ENCODE assay signal across 15 mouse cellular contexts in the genomic region with DNA sequence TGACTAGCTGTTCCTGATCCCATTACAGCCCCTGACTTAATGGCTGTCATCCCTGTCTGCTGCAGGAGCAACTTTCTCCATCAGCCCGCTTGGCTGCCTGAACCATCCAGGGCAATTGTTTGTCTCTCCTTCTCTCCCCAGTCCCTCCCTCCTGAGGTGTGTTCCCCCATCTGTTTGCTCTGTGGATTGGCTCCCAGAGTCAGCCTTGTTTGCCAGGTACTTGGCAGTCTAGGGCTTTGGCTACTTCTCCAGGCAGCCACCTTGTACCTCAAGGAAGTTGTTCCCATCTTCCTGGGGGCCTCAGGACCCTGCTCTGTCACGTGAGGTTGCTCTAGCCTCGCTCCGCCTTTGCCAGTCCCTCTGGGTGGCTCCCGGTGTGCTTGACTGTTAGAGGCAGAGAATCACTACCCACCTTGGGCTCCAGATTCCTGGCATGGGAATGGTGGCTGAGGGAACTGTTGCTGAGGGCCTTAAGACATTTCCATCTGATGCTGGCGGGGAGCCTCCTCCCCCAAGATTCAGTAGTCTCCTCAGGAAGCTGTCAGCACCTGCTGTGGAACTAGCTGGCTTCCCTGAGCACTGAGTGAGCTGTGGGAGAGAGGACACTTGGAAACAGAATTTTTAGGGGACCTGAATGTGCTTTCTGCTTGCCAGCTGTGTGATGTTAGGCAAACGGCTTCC. TPM values are rescaled to one million over a fixed set of nuclear protein-coding genes. Genes with fewer than 3 reads are reported as not detected.
DNase-seq lines count a peak whose midpoint lies in the region; ATAC-seq and TF ChIP-seq lines count a peak whose summit lies in the region.
"Had no signal": no experiment of that assay in that cellular context is flagged by ENCODE, and none has a peak within 500 bp of the region (broad histone marks: within the 10 kb centered on the region; RNA-seq: fewer than 3 reads in every experiment).

No protein-coding gene starts in this region.

- peak; percentile 23 for DNase-seq in brain, embryonic 14.5 days (ENCODE audit: low read depth)
- peak; percentile 63 for DNase-seq in cerebellum, adult 8-10 months
- DNase-seq in lung, postnatal 10 days: peak; percentile 20
- no peak for DNase-seq in thymus, postnatal 10 days (ENCODE audit: low spot score in 2 of 2)
- DNase-seq in layer of hippocampus, postnatal 14 days (ENCODE audit: low spot score in 2 of 2): no peak
- DNase-seq: gastrocnemius, adult 2 months; liver, embryonic 13.5 days; thymus, postnatal 36 days had no signal

- 38% methylated on average over 7 of the region's 7 CpGs for WGBS in intestine, embryonic 15.5 days
- WGBS in intestine, postnatal 0 days: 42% methylated on average over 7 of the region's 7 CpGs

- H3K36me3 ChIP-seq in intestine, embryonic 15.5 days: 0 out of 2 replicates have a peak, but pooled peaks cover 4% of the 10 kb centered on the region
- peaks cover 15% of the 10 kb centered on the region; the same call in 1 of the 2 replicates for H3K36me3 ChIP-seq in intestine, postnatal 0 days (ENCODE audit: control insufficient read depth, insufficient read depth)

- H3K27me3 ChIP-seq in intestine, embryonic 15.5 days (replicated peaks): no peaks in the 10 kb centered on the region
- H3K27me3 ChIP-seq in intestine, postnatal 0 days (replicated peaks; ENCODE audit: control insufficient read depth, insufficient read depth, low read length): no peaks in the 10 kb centered on the region
- H3K27me3 ChIP-seq: hindbrain, embryonic 15.5 days; kidney, embryonic 15.5 days; liver, embryonic 13.5 days; Patski had no signal

- no peak overlapping the region for H3K9ac ChIP-seq in intestine, embryonic 15.5 days
- H3K9ac ChIP-seq in intestine, postnatal 0 days (ENCODE audit: low read depth, low read length): no peak overlapping the region
- H3K9ac ChIP-seq: hindbrain, embryonic 15.5 days; kidney, embryonic 15.5 days; liver, embryonic 13.5 days had no signal

- H3K4me3 ChIP-seq in intestine, embryonic 15.5 days (replicated peaks): no peak overlapping the region
- H3K4me3 ChIP-seq in intestine, postnatal 0 days (ENCODE audit: low read depth, low read length): no peak overlapping the region
- H3K4me3 ChIP-seq: gastrocnemius, adult 2 months; hindbrain, embryonic 15.5 days; kidney, embryonic 15.5 days; liver, embryonic 13.5 days had no signal

- H3K27ac ChIP-seq in intestine, embryonic 15.5 days: no peak overlapping the region
- H3K27ac ChIP-seq in intestine, postnatal 0 days (ENCODE audit: low read depth, low read length): no peak overlapping the region
- H3K27ac ChIP-seq: hindbrain, embryonic 15.5 days; kidney, embryonic 15.5 days; liver, embryonic 13.5 days had no signal

- H3K4me1 ChIP-seq in intestine, embryonic 15.5 days (replicated peaks): no peaks in the 10 kb centered on the region
- H3K4me1 ChIP-seq in intestine, postnatal 0 days (replicated peaks; ENCODE audit: control insufficient read depth, insufficient read depth, low read length): no peaks in the 10 kb centered on the region

- no peak for TF ChIP-seq CTCF in intestine, postnatal 0 days (IDR thresholded peaks at IDR 0.05; ENCODE audit: low read depth)
- TF ChIP-seq CTCF in brain, embryonic 14.5 days (IDR thresholded peaks at IDR 0.05; ENCODE audit: borderline replicate concordance, extremely low read depth, insufficient read depth, insufficient read length): no peak

- H3K4me2 ChIP-seq in intestine, embryonic 15.5 days (replicated peaks): no peak overlapping the region
- no peak overlapping the region for H3K4me2 ChIP-seq in intestine, postnatal 0 days (replicated peaks; ENCODE audit: low read depth)
- H3K4me2 ChIP-seq: heart, embryonic 11.5 days; hindbrain, embryonic 15.5 days; kidney, embryonic 15.5 days; liver, embryonic 13.5 days had no signal

- peak; percentile 35; the same call in 1 of the 2 replicates for ATAC-seq in intestine, embryonic 15.5 days
- no peak for ATAC-seq in intestine, postnatal 0 days
- ATAC-seq: Patski had no signal

- no peaks in the 10 kb centered on the region for H3K9me3 ChIP-seq in intestine, embryonic 15.5 days
- H3K9me3 ChIP-seq in intestine, postnatal 0 days (ENCODE audit: control insufficient read depth): no peaks in the 10 kb centered on the region
- H3K9me3 ChIP-seq: hindbrain, embryonic 15.5 days; kidney, embryonic 15.5 days; liver, embryonic 13.5 days had no signal

- TF ChIP-seq POLR2A in brain, embryonic 14.5 days (IDR thresholded peaks at IDR 0.05; ENCODE audit: borderline replicate concordance, extremely low read depth, insufficient read depth, insufficient read length, poor library complexity, severe bottlenecking): no peak

RNA-seq across cellular contexts. Expression of a gene that starts 16.6 kb away (rescaled TPM):
- polyA plus RNA-seq in intestine, embryonic 15.5 days (2015; fragmentation: Nextera tagmentation; extraction: Ambion mirVana): 60.9 and 63.0 TPM in 2 replicates
- polyA plus RNA-seq in intestine, postnatal 0 days (2015; fragmentation: Nextera tagmentation; extraction: Ambion mirVana): 62.6 and 67.9 TPM in 2 replicates
- polyA plus RNA-seq in brain, embryonic 14.5 days (2012; rRNA removed): 40.2 and 57.7 TPM in 2 replicates
- total RNA-seq in layer of hippocampus, postnatal 14 days (2021): 10 to 100 TPM; 30.2 to 36.7 TPM

RNA-seq across cellular contexts. Expression of a gene that starts 16.9 kb away (rescaled TPM):
- 1,117 and 1,212 TPM in 2 replicates for polyA plus RNA-seq in intestine, embryonic 15.5 days (2015; fragmentation: Nextera tagmentation; extraction: Ambion mirVana)
- polyA plus RNA-seq in intestine, postnatal 0 days (2015; fragmentation: Nextera tagmentation; extraction: Ambion mirVana): 1,715 and 1,847 TPM in 2 replicates
- polyA plus RNA-seq in brain, embryonic 14.5 days (2012; rRNA removed): 554 and 676 TPM in 2 replicates
- total RNA-seq in layer of hippocampus, postnatal 14 days (2021): 100 to 1,000 TPM; 480 to 497 TPM

RNA-seq across cellular contexts. Expression of a gene that starts 25.5 kb away (rescaled TPM):
- 0.13 and 0.21 TPM in 2 replicates for polyA plus RNA-seq in intestine, embryonic 15.5 days (2015; fragmentation: Nextera tagmentation; extraction: Ambion mirVana)
- 0.10 and 0.13 TPM in 2 replicates for polyA plus RNA-seq in intestine, postnatal 0 days (2015; fragmentation: Nextera tagmentation; extraction: Ambion mirVana)
- polyA plus RNA-seq in brain, embryonic 14.5 days (2012; rRNA removed): 5.0 and 5.2 TPM in 2 replicates
- 100 to 1,000 TPM; 138 to 156 TPM for total RNA-seq in layer of hippocampus, postnatal 14 days (2021)
- total RNA-seq: common myeloid progenitor, adult 5-6 weeks had no signal
- polyA plus RNA-seq: liver, embryonic 13.5 days had no signal

Comparison
In these comparisons a context has a peak if more than half of its experiments do, and no peak if none do; other contexts are left out.
1. DNase-seq: peak in brain, embryonic 14.5 days (single experiment), cerebellum, adult 8-10 months (single experiment) and lung, postnatal 10 days (single experiment); none in thymus, postnatal 10 days (0 of 2) and layer of hippocampus, postnatal 14 days (0 of 2).